Mouse (Mus musculus) heart, embryonic 14.5 days (tissue): ENCODE measurements at regions not wholly inside any gene's neighbourhood (a gene's known extent, or its start where the extent isn't known, plus 50 kb on each side); places are given as distances from the start of the nearest gene placed in this dataset.

ENCODE experiments used
- ATAC-seq: fragments of 200-750 bp; cut with Nextera tagmentation; 2 replicates; pipeline ENCODE4 v1.8.0; 2017; ENCODE audit warnings: low read depth, moderate TSS enrichment; ENCODE audit not compliant: insufficient number of reproducible peaks, insufficient read depth, low FRiP score
- H3K27ac ChIP-seq, 2 experiments: fragments of 200-500 bp in 1 of 2; fragments of 300-500 bp in 1 of 2; sonication (generic) in 1 of 2; replicated peaks in 1 of 2; 2 replicates each; pipeline ENCODE4 v1.5.1; 2012 to 2014; ENCODE audit warnings: low read depth in 2 of 2, low read length in 2 of 2, control low read depth in 1 of 2, mild to moderate bottlenecking in 1 of 2, mixed read lengths in 1 of 2; ENCODE audit not compliant: control insufficient read depth in 1 of 2, insufficient read depth in 1 of 2
- H3K27me3 ChIP-seq: fragments of 300-500 bp; sonication (generic); 2 replicates; pipeline ENCODE4 v1.6.1; 2014; ENCODE audit warnings: mild to moderate bottlenecking, low read length, control low read depth; ENCODE audit not compliant: control insufficient read depth, insufficient read depth
- H3K36me3 ChIP-seq: fragments of 300-500 bp; sonication (generic); 2 replicates; pipeline ENCODE4 v1.6.1; 2014; ENCODE audit warnings: mild to moderate bottlenecking, control low read depth, low read length, mixed read lengths; ENCODE audit not compliant: control insufficient read depth, insufficient read depth
- H3K4me1 ChIP-seq, 2 experiments: fragments of 200-500 bp in 1 of 2; fragments of 300-500 bp in 1 of 2; sonication (generic) in 1 of 2; 2 replicates each; pipeline ENCODE4 v1.6.1; 2012 to 2014; ENCODE audit warnings: low read length in 2 of 2, control low read depth in 1 of 2, mixed read lengths in 1 of 2; ENCODE audit not compliant: control insufficient read depth in 2 of 2, insufficient read depth in 2 of 2
- H3K4me2 ChIP-seq: fragments of 300-500 bp; sonication (generic); 2 replicates; pipeline ENCODE4 v1.6.1; 2014; ENCODE audit warnings: mild to moderate bottlenecking, low read length
- H3K4me3 ChIP-seq, 2 experiments: fragments of 200-500 bp in 1 of 2; fragments of 300-500 bp in 1 of 2; sonication (generic) in 1 of 2; 2 replicates each; pipeline ENCODE4 v1.5.1; 2012 to 2014; ENCODE audit warnings: low read length in 2 of 2, mild to moderate bottlenecking in 2 of 2, control low read depth in 1 of 2, low read depth in 1 of 2, moderate library complexity in 1 of 2; ENCODE audit not compliant: control insufficient read depth in 1 of 2, insufficient read depth in 1 of 2
- H3K9ac ChIP-seq: fragments of 300-500 bp; sonication (generic); 2 replicates; pipeline ENCODE4 v1.6.1; 2014; ENCODE audit warnings: mild to moderate bottlenecking, low read length
- H3K9me3 ChIP-seq: fragments of 300-500 bp; sonication (generic); 2 replicates; pipeline ENCODE4 v1.6.1; 2016; ENCODE audit warnings: low read length, control low read depth; ENCODE audit not compliant: control insufficient read depth
- WGBS: fragments of 180-500 bp; shearing (Covaris S2); extraction: QIAGEN DNeasy Blood & Tissue Kit; methylation state at CpG from one replicate; pipeline ENCODE4 v1.1.7; 2014; 5-methylcytosine and 5-hydroxymethylcytosine counted together

DNA sequence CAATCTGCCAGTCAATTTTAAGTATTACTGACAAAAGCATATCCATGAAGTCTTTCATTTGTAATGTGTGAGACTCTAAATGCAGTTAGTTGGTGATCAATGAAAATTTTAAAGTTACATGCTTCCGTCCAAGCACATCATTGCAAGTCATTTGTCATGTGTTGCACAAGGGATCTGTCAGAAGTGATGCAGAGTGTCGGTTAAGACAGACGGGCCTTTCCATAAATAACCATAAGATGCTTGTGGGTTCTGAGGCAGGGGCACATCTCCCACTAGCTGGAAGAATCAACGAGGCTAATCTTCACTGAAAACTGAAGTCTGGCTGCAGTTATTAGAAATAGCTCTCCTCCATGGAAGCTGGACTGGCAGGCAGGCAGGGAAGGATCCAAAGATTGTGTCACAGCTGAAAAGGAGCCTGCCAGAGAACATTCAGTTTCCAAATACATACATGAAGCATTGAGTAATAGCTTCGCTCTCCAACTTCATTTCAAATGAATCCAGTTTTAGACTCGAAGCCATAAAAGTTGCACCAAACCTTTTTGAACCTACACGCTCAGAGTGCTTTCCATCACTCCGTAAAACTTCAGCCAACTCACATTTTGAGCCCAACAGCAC lies 241.8 kb downstream of the Gsdmc2 start:
- no peak overlapping the region for H3K27ac ChIP-seq
- 72% methylated on average over 8 of the region's 8 CpGs for WGBS
- H3K36me3 ChIP-seq, result no peaks in the 10 kb centered on the region
- no peaks in the 10 kb centered on the region for H3K27me3 ChIP-seq
- no peaks in the 10 kb centered on the region for H3K4me1 ChIP-seq
- no peak overlapping the region for H3K4me3 ChIP-seq
- H3K9ac ChIP-seq, result no peak overlapping the region
- no peak overlapping the region for H3K4me2 ChIP-seq
- ATAC-seq, result no peak
- no peaks in the 10 kb centered on the region for H3K9me3 ChIP-seq

DNA sequence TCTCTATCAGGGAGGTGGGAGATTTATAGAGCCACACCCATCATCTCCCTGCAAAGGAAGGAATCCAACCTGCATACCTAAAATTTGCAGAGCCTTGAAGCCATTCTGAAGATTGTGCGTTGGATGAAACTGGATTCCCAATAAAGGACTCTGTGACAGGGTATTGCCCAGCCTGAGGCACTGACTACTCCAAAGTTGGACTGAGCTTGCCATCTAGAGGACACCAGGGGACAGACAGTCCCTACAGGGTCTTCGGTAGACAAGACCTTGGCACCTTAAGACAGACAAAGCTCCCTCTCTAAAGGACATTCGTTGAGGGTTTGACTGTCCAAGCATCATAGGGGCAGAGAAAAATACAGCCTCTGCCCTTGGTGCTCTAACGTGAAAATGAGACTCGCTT lies 243.4 kb downstream of the Gsdmc2 start:
- Histone ChIP-seq H3K9me3 (no peaks in the 10 kb centered on the region), H3K4me2 (no peak overlapping the region), H3K4me1 (no peaks in the 10 kb centered on the region), H3K36me3 (no peaks in the 10 kb centered on the region), H3K4me3 (no peak overlapping the region), H3K27me3 (no peaks in the 10 kb centered on the region), H3K27ac (no peak overlapping the region), H3K9ac (no peak overlapping the region)
- WGBS, result 46% methylated on average over 5 of the region's 5 CpGs
- no peak for ATAC-seq

DNA sequence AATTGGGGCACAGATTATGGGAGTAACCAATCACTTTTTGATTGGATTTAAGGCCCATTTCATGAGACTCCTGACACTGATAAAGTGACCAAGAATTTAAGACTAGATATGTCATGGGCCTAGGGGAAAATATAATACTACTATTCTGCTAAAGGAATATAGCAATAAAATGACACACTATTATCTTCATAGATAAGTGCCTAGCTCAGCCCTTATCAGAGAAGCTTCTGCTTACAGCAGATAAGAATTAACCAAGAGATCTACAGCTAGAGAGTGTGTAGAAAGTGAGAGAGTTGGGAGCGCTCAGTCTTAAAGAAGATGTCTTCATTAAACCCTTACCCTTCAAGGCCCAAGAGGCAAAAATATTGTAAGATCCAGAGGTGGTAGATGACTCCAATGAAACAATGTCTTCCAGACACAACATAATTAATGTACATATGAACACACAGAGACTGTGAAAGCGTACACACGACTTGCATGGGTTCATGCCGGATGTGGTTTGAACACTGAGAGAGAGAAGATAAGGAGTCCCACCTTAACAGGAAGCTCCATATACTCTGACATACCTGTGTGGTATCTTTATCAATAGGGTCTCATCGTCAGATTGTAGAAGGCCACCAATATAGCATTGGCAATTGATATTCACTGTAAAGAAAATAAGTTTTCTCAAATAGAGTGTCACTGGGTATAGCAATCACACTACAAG lies 252.1 kb downstream of the Gsdmc2 start:
- H3K4me1 ChIP-seq, result no peaks in the 10 kb centered on the region
- no peaks in the 10 kb centered on the region for H3K27me3 ChIP-seq
- no peak overlapping the region for H3K27ac ChIP-seq
- ATAC-seq, result no peak
- H3K36me3 ChIP-seq, result no peaks in the 10 kb centered on the region
- H3K9me3 ChIP-seq, result no peaks in the 10 kb centered on the region
- no peak overlapping the region for H3K4me2 ChIP-seq
- no peak overlapping the region for H3K4me3 ChIP-seq
- 83% methylated on average over 5 of the region's 5 CpGs for WGBS
- no peak overlapping the region for H3K9ac ChIP-seq

DNA sequence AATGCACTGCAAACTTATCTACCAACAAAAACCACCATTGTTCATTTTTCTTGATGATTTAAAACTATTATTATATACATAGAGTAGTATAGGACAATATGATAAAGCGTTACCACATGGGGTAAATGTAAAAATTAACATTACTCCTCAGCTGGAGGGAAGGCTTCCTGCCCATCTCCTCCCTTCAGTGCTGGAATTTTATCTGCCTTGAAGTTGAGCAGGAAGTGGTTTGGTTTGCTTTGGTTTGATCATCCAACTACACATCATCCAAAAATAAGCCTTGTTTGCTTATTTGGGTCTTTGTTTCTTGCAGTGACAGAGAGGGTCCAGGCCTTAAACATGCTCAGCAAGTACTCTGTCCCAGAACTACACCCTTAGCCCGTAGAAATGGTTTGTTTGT lies 285.7 kb downstream of the Gsdmc2 start:
- no peaks in the 10 kb centered on the region for H3K36me3 ChIP-seq

DNA sequence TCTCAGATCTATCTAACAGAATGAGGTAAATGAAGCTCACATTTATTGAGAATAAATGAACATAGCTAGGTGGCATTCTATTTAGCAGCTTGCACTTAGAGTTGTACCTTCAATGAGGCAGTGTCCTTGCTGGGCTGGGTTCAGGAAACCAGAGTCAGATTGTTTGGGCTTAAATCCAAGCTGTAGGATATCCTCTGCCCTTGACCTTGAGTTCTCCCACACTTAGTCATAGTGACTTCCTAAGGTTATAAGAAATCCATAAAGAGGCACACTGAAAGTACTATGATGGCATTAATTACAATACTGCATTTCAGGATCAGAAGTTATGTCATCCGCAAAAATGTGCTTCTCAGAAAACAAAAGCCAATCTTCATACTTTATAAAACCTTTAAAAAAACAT lies 286.3 kb downstream of the Gsdmc2 start:
- H3K4me1 ChIP-seq, result peaks cover 0 to 8% of the 10 kb centered on the region in 2 experiments; a peak in 2 of 4 replicates
- H3K4me2 ChIP-seq, result no peak overlapping the region
- no peaks in the 10 kb centered on the region for H3K27me3 ChIP-seq
- H3K9me3 ChIP-seq, result no peaks in the 10 kb centered on the region
- no peak for ATAC-seq
- H3K27ac ChIP-seq, result no peak overlapping the region
- H3K4me3 ChIP-seq, result no peak overlapping the region
- H3K36me3 ChIP-seq, result no peaks in the 10 kb centered on the region
- 90% methylated on average over 1 of the region's 1 CpGs for WGBS
- no peak overlapping the region for H3K9ac ChIP-seq

More for the DNA sequence above, 285.7 kb downstream of the Gsdmc2 start:
- Histone ChIP-seq H3K27me3 (no peaks in the 10 kb centered on the region), H3K27ac (no peak overlapping the region), H3K4me3 (no peak overlapping the region), H3K4me1 (peaks cover 0 to 8% of the 10 kb centered on the region in 2 experiments; a peak in 2 of 4 replicates), H3K9me3 (no peaks in the 10 kb centered on the region), H3K4me2 (no peak overlapping the region), H3K9ac (no peak overlapping the region)
- ATAC-seq, result no peak
- WGBS, result 64% methylated on average over 2 of the region's 2 CpGs

DNA sequence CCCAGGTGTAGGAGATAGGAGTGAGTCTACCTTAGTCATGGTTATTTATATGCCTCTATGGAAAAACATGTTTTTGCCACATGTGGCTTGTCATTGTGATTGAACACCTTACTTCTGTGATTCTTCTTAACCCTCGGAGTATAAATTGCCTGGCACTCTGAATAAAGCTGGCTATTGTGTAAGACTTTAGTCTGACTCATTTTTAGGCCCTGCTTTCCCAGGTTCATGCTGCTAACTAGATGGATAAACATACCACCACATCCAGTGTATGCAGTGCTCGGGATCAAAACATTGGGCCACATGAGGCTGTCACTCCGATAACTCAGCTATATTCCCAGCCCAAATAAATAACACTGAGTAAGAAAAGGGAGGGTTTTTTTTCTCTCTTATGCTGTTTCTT lies 287.2 kb downstream of the Gsdmc2 start:
- H3K9me3 ChIP-seq, result no peaks in the 10 kb centered on the region
- no peak overlapping the region for H3K4me3 ChIP-seq
- no peak overlapping the region for H3K4me2 ChIP-seq
- WGBS, result 65% methylated on average over 3 of the region's 3 CpGs
- H3K36me3 ChIP-seq, result no peaks in the 10 kb centered on the region
- ATAC-seq, result no peak
- peaks cover 0 to 8% of the 10 kb centered on the region in 2 experiments; a peak in 2 of 4 replicates for H3K4me1 ChIP-seq
- H3K27me3 ChIP-seq, result no peaks in the 10 kb centered on the region
- no peak overlapping the region for H3K9ac ChIP-seq
- no peak overlapping the region for H3K27ac ChIP-seq

DNA sequence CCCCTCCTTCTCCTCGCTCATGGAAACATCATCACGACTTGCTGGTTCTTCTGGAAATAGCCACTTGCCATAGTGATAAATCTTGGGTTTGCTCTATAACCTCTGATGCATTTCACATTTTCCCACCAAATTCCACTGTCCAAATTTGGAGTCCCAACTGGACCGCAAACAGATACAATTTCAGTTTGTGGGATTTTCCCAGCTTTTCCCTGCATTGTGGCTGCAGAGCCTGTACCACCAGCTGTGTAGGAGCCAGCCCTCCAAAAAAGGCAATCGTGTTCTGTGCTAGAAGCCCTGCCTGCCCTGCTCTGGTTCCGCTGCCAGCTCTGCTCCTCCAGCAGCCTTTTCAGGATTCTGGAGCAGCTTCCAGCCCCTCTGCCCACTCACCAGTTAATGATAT lies 291.4 kb downstream of the Gsdmc2 start:
- 66% methylated on average over 5 of the region's 5 CpGs for WGBS

More for the DNA sequence above, 291.4 kb downstream of the Gsdmc2 start:
- Histone ChIP-seq H3K4me3 (no peak overlapping the region), H3K4me2 (no peak overlapping the region), H3K4me1 (peaks cover 0 to under 1% of the 10 kb centered on the region in 2 experiments; a peak in 1 of 4 replicates), H3K27ac (no peak overlapping the region), H3K36me3 (no peaks in the 10 kb centered on the region), H3K27me3 (no peaks in the 10 kb centered on the region), H3K9ac (no peak overlapping the region), H3K9me3 (no peaks in the 10 kb centered on the region)
- ATAC-seq, result no peak
